In genomic region chr2:102638140-102638539, GRCm38 (mm10) we compare ENCODE assay signal across 22 mouse cellular contexts. TPM values are rescaled to one million over a fixed set of nuclear protein-coding genes. Genes with fewer than 3 reads are reported as not detected.
DNase-seq lines count a peak whose midpoint lies in the region; ATAC-seq and TF ChIP-seq lines count a peak whose summit lies in the region.
"Had no signal": no experiment of that assay in that cellular context is flagged by ENCODE, and none has a peak within 500 bp of the region (broad histone marks: within the 10 kb centered on the region; RNA-seq: fewer than 3 reads in every experiment).

No protein-coding gene starts in this region.

- 61% methylated on average over 5 of the region's 5 CpGs for WGBS in lung, postnatal 0 days
- WGBS in heart, embryonic 10.5 days, result 70% methylated on average over 5 of the region's 5 CpGs

- no peak overlapping the region for H3K4me2 ChIP-seq in lung, postnatal 0 days (replicated peaks; ENCODE audit: low read depth, low read length)
- H3K4me2 ChIP-seq in CH12.LX (ENCODE audit: insufficient read depth, low read depth, poor library complexity, severe bottlenecking), result peak overlapping the region; percentile 85
- H3K4me2 ChIP-seq: embryonic facial prominence, embryonic 13.5 days; forebrain, embryonic 13.5 days; limb, embryonic 12.5 days; lung, embryonic 15.5 days; midbrain, embryonic 15.5 days had no signal

- no peak overlapping the region for H3K9ac ChIP-seq in lung, postnatal 0 days (replicated peaks; ENCODE audit: low read depth)
- H3K9ac ChIP-seq in CH12.LX (ENCODE audit: insufficient read depth, low read depth), result no peak overlapping the region
- H3K9ac ChIP-seq: embryonic facial prominence, embryonic 13.5 days; forebrain, embryonic 13.5 days; limb, embryonic 12.5 days; liver, embryonic 14.5 days; lung, embryonic 15.5 days; midbrain, embryonic 15.5 days had no signal

- TF ChIP-seq RAD21 in CH12.LX (IDR thresholded peaks at IDR 0.05; ENCODE audit: low read depth, low read length), result no peak; the same call in 1 of the 2 replicates

- peak; percentile 76 for DNase-seq in heart, adult 11 months
- DNase-seq in heart, adult 8-10 months (ENCODE audit: low spot score), result no peak
- DNase-seq in lung, postnatal 0 days (ENCODE audit: low spot score), result peak; percentile 14
- DNase-seq in lung, postnatal 4 days, result no peak
- DNase-seq in CH12.LX (ENCODE audit: extremely low read depth), result peak; percentile 90
- no peak for DNase-seq in frontal cortex, postnatal 14 days (ENCODE audit: low spot score in 2 of 2)
- no peak for DNase-seq in heart, embryonic 10.5 days (ENCODE audit: low spot score)
- DNase-seq: adrenal gland, adult 8-10 months; cerebellum, adult 9-10 months; gastrocnemius, postnatal 25 days; heart, postnatal 4 days; kidney, postnatal 25 days had no signal

- no peak for ATAC-seq in lung, postnatal 0 days
- ATAC-seq in megakaryocyte progenitor cell, adult 5-6 weeks (replicated peaks; ENCODE audit: poor library complexity), result peak; percentile 86
- ATAC-seq: forebrain, embryonic 13.5 days; intestine, postnatal 0 days; midbrain, embryonic 15.5 days had no signal

- no peak for TF ChIP-seq CTCF in lung, postnatal 0 days (IDR thresholded peaks at IDR 0.05)
- TF ChIP-seq CTCF in CH12.LX (conservative IDR thresholded peaks at IDR 0.05 in 1 of 2, IDR thresholded peaks at IDR 0.05 in 1 of 2; ENCODE audit: low read depth in 2 of 2, low read length in 2 of 2), result no peak

- no peaks in the 10 kb centered on the region for H3K9me3 ChIP-seq in lung, postnatal 0 days (ENCODE audit: low read length)
- H3K9me3 ChIP-seq in CH12.LX (replicated peaks; ENCODE audit: low read length), result no peaks in the 10 kb centered on the region
- H3K9me3 ChIP-seq in heart, embryonic 10.5 days, result no peaks in the 10 kb centered on the region
- H3K9me3 ChIP-seq: embryonic facial prominence, embryonic 13.5 days; forebrain, embryonic 13.5 days; limb, embryonic 12.5 days; lung, embryonic 15.5 days; midbrain, embryonic 15.5 days had no signal

- H3K36me3 ChIP-seq in lung, postnatal 0 days (ENCODE audit: insufficient read depth, low read length), result no peaks in the 10 kb centered on the region
- no peaks in the 10 kb centered on the region for H3K36me3 ChIP-seq in CH12.LX (replicated peaks in 1 of 2; ENCODE audit: control insufficient read depth in 1 of 2, insufficient read depth in 1 of 2, low read length in 1 of 2)
- H3K36me3 ChIP-seq in heart, embryonic 10.5 days, result no peaks in the 10 kb centered on the region
- H3K36me3 ChIP-seq: embryonic facial prominence, embryonic 13.5 days; limb, embryonic 12.5 days; lung, embryonic 15.5 days; midbrain, embryonic 15.5 days had no signal

- dilution Hi-C loops in CH12.LX (cut with MboI; ENCODE audit: extremely low pct_ligation_motif_present, extremely low pct_unique_long_range_greater_than_20kb, low sequenced_read_pairs), result no loop called here

- no peaks in the 10 kb centered on the region for H3K27me3 ChIP-seq in lung, postnatal 0 days (replicated peaks; ENCODE audit: insufficient read depth, low read length)
- no peaks in the 10 kb centered on the region for H3K27me3 ChIP-seq in CH12.LX (replicated peaks)
- H3K27me3 ChIP-seq in heart, embryonic 10.5 days (ENCODE audit: insufficient read depth, poor library complexity, severe bottlenecking), result no peaks in the 10 kb centered on the region
- H3K27me3 ChIP-seq: forebrain, embryonic 13.5 days; limb, embryonic 12.5 days; lung, embryonic 15.5 days; midbrain, embryonic 15.5 days had no signal

- TF ChIP-seq POLR2A in CH12.LX (IDR thresholded peaks at IDR 0.05; ENCODE audit: low read depth, low read length), result no peak

- no peak overlapping the region for H3K4me3 ChIP-seq in lung, postnatal 0 days (ENCODE audit: low read depth, low read length)
- H3K4me3 ChIP-seq in CH12.LX (replicated peaks in 1 of 3; ENCODE audit: low read depth in 2 of 3, low read length in 2 of 3, poor library complexity in 1 of 3), result no peak overlapping the region
- no peak overlapping the region for H3K4me3 ChIP-seq in heart, embryonic 10.5 days
- H3K4me3 ChIP-seq: embryonic facial prominence, embryonic 13.5 days; forebrain, embryonic 13.5 days; limb, embryonic 12.5 days; lung, embryonic 15.5 days; megakaryocyte, embryonic 14.5 days; midbrain, embryonic 15.5 days had no signal

- no peak overlapping the region for H3K27ac ChIP-seq in lung, postnatal 0 days (ENCODE audit: low read length)
- H3K27ac ChIP-seq in CH12.LX (ENCODE audit: insufficient read depth, low read depth), result no peak overlapping the region
- H3K27ac ChIP-seq in heart, embryonic 10.5 days, result no peak overlapping the region
- H3K27ac ChIP-seq: embryonic facial prominence, embryonic 13.5 days; forebrain, embryonic 13.5 days; limb, embryonic 12.5 days; liver, embryonic 14.5 days; lung, embryonic 15.5 days; midbrain, embryonic 15.5 days had no signal

- in situ Hi-C loops in CH12.LX (cut with MboI; ENCODE audit: low pct_ligation_motif_present, low pct_unique_long_range_greater_than_20kb, low sequenced_read_pairs), result no loop called here

- H3K4me1 ChIP-seq in lung, postnatal 0 days (ENCODE audit: insufficient read depth, low read depth, low read length), result no peaks in the 10 kb centered on the region
- peaks cover 19 to 35% of the 10 kb centered on the region in 2 experiments for H3K4me1 ChIP-seq in CH12.LX (ENCODE audit: control insufficient read depth in 1 of 2, insufficient read depth in 2 of 2)
- no peaks in the 10 kb centered on the region for H3K4me1 ChIP-seq in heart, embryonic 10.5 days
- H3K4me1 ChIP-seq: limb, embryonic 12.5 days had no signal

- H3K79me2 ChIP-seq in CH12.LX (replicated peaks; ENCODE audit: control insufficient read depth, extremely low read depth, insufficient read depth, poor library complexity, severe bottlenecking), result no peaks in the 10 kb centered on the region

- TF ChIP-seq EP300 in lung, postnatal 0 days (IDR thresholded peaks at IDR 0.05), result no peak
- peak; percentile 99 for TF ChIP-seq EP300 in CH12.LX (IDR thresholded peaks at IDR 0.05; ENCODE audit: low read length)

TF ChIP-seq in CH12.LX, 34 proteins besides CTCF, POLR2A, EP300 and RAD21:
- peak; percentile 96 for TF ChIP-seq CHD2 (IDR thresholded peaks at IDR 0.05; ENCODE audit: low read length)
- TF ChIP-seq GABPA (IDR thresholded peaks at IDR 0.05; ENCODE audit: insufficient replicate concordance, low read depth, low read length), result no peak
- 0 out of 2 replicates have a peak, but pooled peaks have one; percentile 43 for TF ChIP-seq MYC (IDR thresholded peaks at IDR 0.05; ENCODE audit: low read depth, low read length)
- TF ChIP-seq IRF4 (IDR thresholded peaks at IDR 0.05; ENCODE audit: low read depth, low read length), result peak; percentile 100
- no peak for TF ChIP-seq MXI1 (IDR thresholded peaks at IDR 0.05; ENCODE audit: low read depth, low read length)
- TF ChIP-seq RCOR1 (conservative IDR thresholded peaks at IDR 0.05; ENCODE audit: low read depth, low read length), result peak; percentile 95
- peak; percentile 67; the same call in 1 of the 2 replicates for TF ChIP-seq TCF12 (IDR thresholded peaks at IDR 0.05; ENCODE audit: low read depth, low read length)
- no peak; the same call in 1 of the 2 replicates for TF ChIP-seq USF2 (conservative IDR thresholded peaks at IDR 0.05; ENCODE audit: low read depth, low read length)
- no peak for TF ChIP-seq ZKSCAN1 (IDR thresholded peaks at IDR 0.05; ENCODE audit: borderline replicate concordance, low read depth, low read length)
- TF ChIP-seq JUN (IDR thresholded peaks at IDR 0.05; ENCODE audit: insufficient read depth, low read depth, low read length), result peak; percentile 86
- no peak for TF ChIP-seq ZNF384 (IDR thresholded peaks at IDR 0.05; ENCODE audit: low read depth, low read length)
- TF ChIP-seq NRF1 (IDR thresholded peaks at IDR 0.05; ENCODE audit: low read depth, low read length), result no peak
- no peak for TF ChIP-seq NELFE (IDR thresholded peaks at IDR 0.05; ENCODE audit: low read depth, low read length)
- peak; percentile 77 for TF ChIP-seq BHLHE40 (IDR thresholded peaks at IDR 0.05; ENCODE audit: low read depth, low read length)
- no peak for TF ChIP-seq MAFK (IDR thresholded peaks at IDR 0.05; ENCODE audit: insufficient replicate concordance, low read length)
- TF ChIP-seq TBP (conservative IDR thresholded peaks at IDR 0.05; ENCODE audit: low read depth, low read length), result 0 out of 2 replicates have a peak, but pooled peaks have one; percentile 29
- TF ChIP-seq E2F4 (IDR thresholded peaks at IDR 0.05; ENCODE audit: insufficient replicate concordance, low read depth, low read length), result no peak
- peak; percentile 82 for TF ChIP-seq ETS1 (conservative IDR thresholded peaks at IDR 0.05; ENCODE audit: low read depth, low read length)
- peak; percentile 82; the same call in 1 of the 2 replicates for TF ChIP-seq MEF2A (IDR thresholded peaks at IDR 0.05; ENCODE audit: borderline replicate concordance, low read depth, low read length)
- TF ChIP-seq JUND (conservative IDR thresholded peaks at IDR 0.05; ENCODE audit: low read depth, low read length), result peak; percentile 90
- TF ChIP-seq ELF1 (IDR thresholded peaks at IDR 0.05; ENCODE audit: low read depth, low read length), result no peak; the same call in 1 of the 2 replicates
- no peak for TF ChIP-seq ZMIZ1 (IDR thresholded peaks at IDR 0.05; ENCODE audit: low read depth, low read length)
- no peak for TF ChIP-seq USF1 (IDR thresholded peaks at IDR 0.05; ENCODE audit: low read depth, low read length)
- TF ChIP-seq SMC3 (IDR thresholded peaks at IDR 0.05; ENCODE audit: low read depth, low read length), result no peak
TF ChIP-seq in CH12.LX: peak in this region for 11.

RNA-seq across cellular contexts. Expression of gene Slc1a2, which starts 20.3 kb away (rescaled TPM):
- total RNA-seq in heart, adult 8-10 months (2022), result 1 to 10 TPM in 1 of 4 experiments, under 1 TPM in 3; 0.41 to 1.4 (median 0.73) TPM
- 0.50 and 0.87 TPM in 2 replicates for polyA plus RNA-seq in lung, postnatal 0 days (2015; fragmentation: Nextera tagmentation; extraction: Ambion mirVana)
- total RNA-seq in CH12.LX (2012; rRNA removed) (0.80 and 1.6 TPM in 2 replicates), CH12.LX (2014; rRNA removed) (0.59 and 1.3 TPM in 2 replicates)
- 1.3 and 1.6 TPM in 2 replicates for polyA plus RNA-seq in CH12.LX (2012; ENCODE audit: insufficient read length, low read depth)
- not detected in 2 replicates for total RNA-seq in megakaryocyte progenitor cell, adult 5-6 weeks (2015)
- not detected in 2 replicates for total RNA-seq in megakaryocyte progenitor cell, adult 5-6 weeks (2017)
- polyA plus RNA-seq in heart, embryonic 10.5 days (2016; fragmentation: Nextera tagmentation; extraction: Ambion mirVana), result 0.21 and 0.40 TPM in 2 replicates
- total RNA-seq: MEL had no signal

Comparison
In these comparisons a context has a peak if more than half of its experiments do, and no peak if none do; other contexts are left out.
1. DNase-seq: peak in heart, adult 11 months (single experiment), lung, postnatal 0 days (single experiment) and CH12.LX (single experiment); none in heart, adult 8-10 months (single experiment), lung, postnatal 4 days (0 of 2), frontal cortex, postnatal 14 days (0 of 2) and heart, embryonic 10.5 days (single experiment).